In genomic region chr2:18800646-18801251, GRCm38 (mm10) we compare ENCODE assay signal across 9 mouse cellular contexts.
DNase-seq lines count a peak whose midpoint lies in the region; ATAC-seq lines count a peak whose summit lies in the region.
"Had no signal": no experiment of that assay in that cellular context is flagged by ENCODE, and none has a peak within 500 bp of the region (broad histone marks: within the 10 kb centered on the region; RNA-seq: fewer than 3 reads in every experiment).

No protein-coding gene starts in this region.

- H3K4me1 ChIP-seq in embryonic facial prominence, embryonic 11.5 days (ENCODE audit: control insufficient read depth, insufficient read depth, low read length), result no peaks in the 10 kb centered on the region; the same call in 1 of the 2 replicates
- peaks cover 19% of the 10 kb centered on the region for H3K4me1 ChIP-seq in hindbrain, embryonic 16.5 days (ENCODE audit: control insufficient read depth, insufficient read depth, low read depth, low read length)
- peaks cover 22% of the 10 kb centered on the region for H3K4me1 ChIP-seq in neural tube, embryonic 12.5 days

- no peaks in the 10 kb centered on the region for H3K36me3 ChIP-seq in embryonic facial prominence, embryonic 11.5 days (replicated peaks; ENCODE audit: control insufficient read depth, insufficient read depth, low read depth, low read length)
- no peaks in the 10 kb centered on the region for H3K36me3 ChIP-seq in hindbrain, embryonic 16.5 days (ENCODE audit: control insufficient read depth, insufficient read depth, low read length)
- no peaks in the 10 kb centered on the region for H3K36me3 ChIP-seq in neural tube, embryonic 12.5 days

- peak overlapping the region; percentile 86 for H3K4me2 ChIP-seq in embryonic facial prominence, embryonic 11.5 days (ENCODE audit: low read depth, low read length)
- H3K4me2 ChIP-seq in hindbrain, embryonic 16.5 days (ENCODE audit: low read length), result peak overlapping the region; percentile 79
- peak overlapping the region; percentile 75 for H3K4me2 ChIP-seq in neural tube, embryonic 12.5 days (replicated peaks)

- peaks cover 19% of the 10 kb centered on the region for H3K27me3 ChIP-seq in embryonic facial prominence, embryonic 11.5 days (ENCODE audit: control insufficient read depth, insufficient read depth, low read length)
- no peaks in the 10 kb centered on the region for H3K27me3 ChIP-seq in hindbrain, embryonic 16.5 days (replicated peaks; ENCODE audit: control insufficient read depth, insufficient read depth, low read length)
- peaks cover 10% of the 10 kb centered on the region; the same call in 1 of the 2 replicates for H3K27me3 ChIP-seq in neural tube, embryonic 12.5 days (replicated peaks)

- peak; percentile 14 for DNase-seq in layer of hippocampus, adult 11-12 months (ENCODE audit: low spot score)
- no peak for DNase-seq in layer of hippocampus, postnatal 14 days (ENCODE audit: low spot score in 2 of 2)
- DNase-seq in embryonic facial prominence, embryonic 11.5 days (ENCODE audit: low spot score), result peak; percentile 52
- DNase-seq in T-cell, adult 2 months (ENCODE audit: low spot score), result no peak
- DNase-seq in ovary, postnatal 10 days (ENCODE audit: low spot score), result no peak

- H3K9ac ChIP-seq in embryonic facial prominence, embryonic 11.5 days (replicated peaks; ENCODE audit: low read length), result peak overlapping the region; percentile 29
- peak overlapping the region; percentile 65 for H3K9ac ChIP-seq in hindbrain, embryonic 16.5 days (ENCODE audit: low read depth, low read length)
- H3K9ac ChIP-seq in neural tube, embryonic 12.5 days, result peak overlapping the region; percentile 61

- ATAC-seq in embryonic facial prominence, embryonic 11.5 days (replicated peaks; ENCODE audit: insufficient number of reproducible peaks, low FRiP score, low TSS enrichment, low read depth), result no peak
- ATAC-seq in hindbrain, embryonic 16.5 days, result no peak
- peak; percentile 14 for ATAC-seq in neural tube, embryonic 12.5 days (ENCODE audit: low FRiP score, low read depth)
- ATAC-seq in inflammation-experienced regulatory T-cells, adult 6 months, result no peak
- ATAC-seq: Patski had no signal

- no peak overlapping the region for H3K27ac ChIP-seq in embryonic facial prominence, embryonic 11.5 days (replicated peaks; ENCODE audit: low read depth, low read length)
- H3K27ac ChIP-seq in hindbrain, embryonic 16.5 days (ENCODE audit: low read depth, low read length), result peak overlapping the region; percentile 87
- peak overlapping the region; percentile 75; the same call in 1 of the 2 replicates for H3K27ac ChIP-seq in neural tube, embryonic 12.5 days

- H3K4me3 ChIP-seq in embryonic facial prominence, embryonic 11.5 days (ENCODE audit: low read depth, low read length), result peak overlapping the region; percentile 36
- peak overlapping the region; percentile 48 for H3K4me3 ChIP-seq in hindbrain, embryonic 16.5 days (ENCODE audit: low read length)
- peak overlapping the region; percentile 37 for H3K4me3 ChIP-seq in neural tube, embryonic 12.5 days

- no peaks in the 10 kb centered on the region for H3K9me3 ChIP-seq in embryonic facial prominence, embryonic 11.5 days (replicated peaks; ENCODE audit: control insufficient read depth, low read length)
- no peaks in the 10 kb centered on the region for H3K9me3 ChIP-seq in hindbrain, embryonic 16.5 days (ENCODE audit: control insufficient read depth, low read length)
- no peaks in the 10 kb centered on the region for H3K9me3 ChIP-seq in neural tube, embryonic 12.5 days

- under 1% methylated on average over 24 of the region's 24 CpGs for WGBS in embryonic facial prominence, embryonic 11.5 days
- WGBS in hindbrain, embryonic 16.5 days, result 5% methylated on average over 24 of the region's 24 CpGs
- under 1% methylated on average over 24 of the region's 24 CpGs for WGBS in neural tube, embryonic 12.5 days

Comparison
In these comparisons a context has a peak if more than half of its experiments do, and no peak if none do; other contexts are left out.
1. DNase-seq: peak in layer of hippocampus, adult 11-12 months (single experiment) and embryonic facial prominence, embryonic 11.5 days (single experiment); none in layer of hippocampus, postnatal 14 days (0 of 2), T-cell, adult 2 months (single experiment) and ovary, postnatal 10 days (single experiment).
2. Peak in every context shown above with its lines, with median percentiles within 50 percentile points of each other: H3K4me2 ChIP-seq, H3K4me3 ChIP-seq and H3K9ac ChIP-seq.